ENCODE assay signal across 27 mouse cellular contexts in the genomic region with DNA sequence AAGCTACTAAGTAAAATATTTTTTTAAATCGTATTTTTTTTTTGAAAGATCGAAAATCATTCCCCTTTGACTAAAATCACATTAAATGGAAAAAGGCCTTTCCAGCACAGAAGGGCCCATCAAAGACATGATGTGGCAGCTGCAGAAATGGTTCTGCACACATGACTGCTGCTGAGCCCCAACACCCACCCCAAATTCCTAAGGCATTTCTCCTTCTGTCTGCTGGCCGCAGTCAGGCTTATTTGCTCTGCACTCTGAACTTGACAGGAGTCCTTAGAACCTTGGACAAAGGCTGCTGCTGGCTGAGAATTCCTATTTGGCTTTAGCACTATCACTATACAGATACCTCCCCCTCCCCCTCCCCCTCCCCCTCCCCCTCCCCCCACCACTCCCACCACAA. TPM values are rescaled to one million over a fixed set of nuclear protein-coding genes. Genes with fewer than 3 reads are reported as not detected.
DNase-seq lines count a peak whose midpoint lies in the region; ATAC-seq and TF ChIP-seq lines count a peak whose summit lies in the region.
"Had no signal": no experiment of that assay in that cellular context is flagged by ENCODE, and none has a peak within 500 bp of the region (broad histone marks: within the 10 kb centered on the region; RNA-seq: fewer than 3 reads in every experiment).

No protein-coding gene starts in this region.

- H3K27me3 ChIP-seq in hindbrain, embryonic 10.5 days (ENCODE audit: insufficient read depth, poor library complexity, severe bottlenecking) = no peaks in the 10 kb centered on the region
- H3K27me3 ChIP-seq in hindbrain, postnatal 0 days (ENCODE audit: insufficient read depth, low read length) = no peaks in the 10 kb centered on the region
- no peaks in the 10 kb centered on the region for H3K27me3 ChIP-seq in midbrain, embryonic 12.5 days
- H3K27me3 ChIP-seq in midbrain, embryonic 13.5 days = no peaks in the 10 kb centered on the region
- H3K27me3 ChIP-seq: embryonic facial prominence, embryonic 12.5 days; intestine, embryonic 15.5 days; limb, embryonic 13.5 days; liver, embryonic 13.5 days; neural tube, embryonic 12.5 days; Patski had no signal

- H3K4me2 ChIP-seq in hindbrain, postnatal 0 days (ENCODE audit: low read depth, low read length) = no peak overlapping the region
- no peak overlapping the region for H3K4me2 ChIP-seq in midbrain, embryonic 12.5 days (replicated peaks)
- H3K4me2 ChIP-seq in midbrain, embryonic 13.5 days (replicated peaks) = no peak overlapping the region
- H3K4me2 ChIP-seq: embryonic facial prominence, embryonic 12.5 days; intestine, embryonic 15.5 days; limb, embryonic 13.5 days; liver, embryonic 13.5 days; neural tube, embryonic 12.5 days had no signal

- peak; percentile 39 for DNase-seq in embryo, embryonic 10 days (ENCODE audit: low spot score)
- no peak for DNase-seq in embryo, embryonic 9.5 days (ENCODE audit: extremely low spot score)
- DNase-seq in hindbrain, embryonic 10.5 days (ENCODE audit: low spot score) = peak; percentile 48
- no peak for DNase-seq in hindbrain, postnatal 0 days (ENCODE audit: low spot score)
- no peak for DNase-seq in natural killer cell, adult 2 months (ENCODE audit: low spot score in 2 of 2)
- DNase-seq: adrenal gland, postnatal 14 days; cerebellum, adult 11-12 months; cerebellum, adult 9-11 months; forebrain, postnatal 0 days; heart, postnatal 14 days; kidney, adult 2 months; kidney, postnatal 4 days; liver, embryonic 13.5 days; lung, adult 18-20 months; lung, postnatal 10 days; right cerebral cortex, adult 18-20 months had no signal

- H3K4me1 ChIP-seq in hindbrain, embryonic 10.5 days (replicated peaks) = peaks cover 73% of the 10 kb centered on the region
- H3K4me1 ChIP-seq in hindbrain, postnatal 0 days (ENCODE audit: insufficient read depth, low read length) = no peaks in the 10 kb centered on the region
- peaks cover 44% of the 10 kb centered on the region for H3K4me1 ChIP-seq in midbrain, embryonic 12.5 days
- peaks cover 54% of the 10 kb centered on the region for H3K4me1 ChIP-seq in midbrain, embryonic 13.5 days (replicated peaks)

- no peak overlapping the region for H3K9ac ChIP-seq in hindbrain, postnatal 0 days (replicated peaks; ENCODE audit: low read length)
- 0 out of 2 replicates have a peak overlapping the region, but pooled peaks have one; percentile 28 for H3K9ac ChIP-seq in midbrain, embryonic 12.5 days (replicated peaks)
- no peak overlapping the region for H3K9ac ChIP-seq in midbrain, embryonic 13.5 days (replicated peaks)
- H3K9ac ChIP-seq: embryonic facial prominence, embryonic 12.5 days; forebrain, postnatal 0 days; intestine, embryonic 15.5 days; limb, embryonic 13.5 days; liver, embryonic 13.5 days; neural tube, embryonic 12.5 days had no signal

- no peak for TF ChIP-seq CTCF in hindbrain, postnatal 0 days (IDR thresholded peaks at IDR 0.05; ENCODE audit: low read depth)

- peaks cover 24% of the 10 kb centered on the region for H3K36me3 ChIP-seq in hindbrain, embryonic 10.5 days
- no peaks in the 10 kb centered on the region; the same call in 1 of the 2 replicates for H3K36me3 ChIP-seq in hindbrain, postnatal 0 days (ENCODE audit: insufficient read depth, low read length)
- peaks cover 13% of the 10 kb centered on the region for H3K36me3 ChIP-seq in midbrain, embryonic 12.5 days
- H3K36me3 ChIP-seq in midbrain, embryonic 13.5 days = peaks cover 19% of the 10 kb centered on the region
- H3K36me3 ChIP-seq: intestine, embryonic 15.5 days had no signal

- no peak overlapping the region for H3K4me3 ChIP-seq in hindbrain, embryonic 10.5 days
- no peak overlapping the region for H3K4me3 ChIP-seq in hindbrain, postnatal 0 days (ENCODE audit: low read length)
- H3K4me3 ChIP-seq in midbrain, embryonic 12.5 days = no peak overlapping the region
- no peak overlapping the region for H3K4me3 ChIP-seq in midbrain, embryonic 13.5 days (replicated peaks)
- H3K4me3 ChIP-seq: embryonic facial prominence, embryonic 12.5 days; forebrain, embryonic 10.5 days; intestine, embryonic 15.5 days; limb, embryonic 13.5 days; liver, embryonic 13.5 days; neural tube, embryonic 12.5 days had no signal

- no peaks in the 10 kb centered on the region for H3K9me3 ChIP-seq in hindbrain, embryonic 10.5 days
- H3K9me3 ChIP-seq in hindbrain, postnatal 0 days (ENCODE audit: low read length) = no peaks in the 10 kb centered on the region
- no peaks in the 10 kb centered on the region for H3K9me3 ChIP-seq in midbrain, embryonic 12.5 days
- no peaks in the 10 kb centered on the region for H3K9me3 ChIP-seq in midbrain, embryonic 13.5 days
- H3K9me3 ChIP-seq: embryonic facial prominence, embryonic 12.5 days; forebrain, embryonic 10.5 days; G1E; intestine, embryonic 15.5 days; limb, embryonic 13.5 days; liver, embryonic 13.5 days; neural tube, embryonic 12.5 days had no signal

- no peak for ATAC-seq in hindbrain, postnatal 0 days
- no peak for ATAC-seq in midbrain, embryonic 12.5 days (ENCODE audit: low FRiP score, low read depth)
- ATAC-seq in midbrain, embryonic 13.5 days = no peak
- ATAC-seq: forebrain, postnatal 0 days; hindbrain, embryonic 16.5 days; intestine, embryonic 15.5 days; Patski had no signal

- 64% methylated on average over 3 of the region's 3 CpGs for WGBS in hindbrain, embryonic 10.5 days
- 59% methylated on average over 3 of the region's 3 CpGs for WGBS in hindbrain, postnatal 0 days
- 34% methylated on average over 3 of the region's 3 CpGs for whole genome bisulfite sequencing in midbrain, embryonic 12.5 days
- 41% methylated on average over 3 of the region's 3 CpGs for WGBS in midbrain, embryonic 13.5 days

- no peak overlapping the region; the same call in 1 of the 2 replicates for H3K27ac ChIP-seq in hindbrain, embryonic 10.5 days
- H3K27ac ChIP-seq in hindbrain, postnatal 0 days = no peak overlapping the region
- H3K27ac ChIP-seq in midbrain, embryonic 12.5 days (replicated peaks) = peak overlapping the region; percentile 35; the same call in 1 of the 2 replicates
- H3K27ac ChIP-seq in midbrain, embryonic 13.5 days = no peak overlapping the region
- H3K27ac ChIP-seq: embryonic facial prominence, embryonic 12.5 days; forebrain, embryonic 10.5 days; intestine, embryonic 15.5 days; limb, embryonic 13.5 days; liver, embryonic 13.5 days; neural tube, embryonic 12.5 days; stomach, postnatal 0 days had no signal

RNA-seq across cellular contexts. Expression of gene Tubb2a, which starts 5.0 kb away (rescaled TPM):
- polyA plus RNA-seq in hindbrain, embryonic 10.5 days (2016; fragmentation: Nextera tagmentation; extraction: Ambion mirVana) = 202 and 435 TPM in 2 replicates
- total RNA-seq in hindbrain, postnatal 0 days (2014; rRNA removed) = 6,578 and 6,630 TPM in 2 replicates
- polyA plus RNA-seq in hindbrain, postnatal 0 days (2015; fragmentation: Nextera tagmentation; extraction: Ambion mirVana) = 3,263 and 3,562 TPM in 2 replicates
- 609 and 668 TPM in 2 replicates for polyA plus RNA-seq in midbrain, embryonic 12.5 days (2016; fragmentation: Nextera tagmentation; extraction: Ambion mirVana)
- 1,655 and 1,711 TPM in 2 replicates for polyA plus RNA-seq in midbrain, embryonic 13.5 days (2015; fragmentation: Nextera tagmentation; extraction: Ambion mirVana)

RNA-seq across cellular contexts. Expression of gene Bphl, which starts 35.5 kb away (rescaled TPM):
- polyA plus RNA-seq in hindbrain, embryonic 10.5 days (2016; fragmentation: Nextera tagmentation; extraction: Ambion mirVana) = 33.1 and 34.5 TPM in 2 replicates
- 42.0 and 60.7 TPM in 2 replicates for total RNA-seq in hindbrain, postnatal 0 days (2014; rRNA removed)
- 50.4 and 57.3 TPM in 2 replicates for polyA plus RNA-seq in hindbrain, postnatal 0 days (2015; fragmentation: Nextera tagmentation; extraction: Ambion mirVana)
- polyA plus RNA-seq in midbrain, embryonic 12.5 days (2016; fragmentation: Nextera tagmentation; extraction: Ambion mirVana) = 31.4 and 31.9 TPM in 2 replicates
- polyA plus RNA-seq in midbrain, embryonic 13.5 days (2015; fragmentation: Nextera tagmentation; extraction: Ambion mirVana) = 31.6 and 36.8 TPM in 2 replicates

RNA-seq across cellular contexts. Expression of gene Tubb2b, which starts 57.4 kb away (rescaled TPM):
- 187 and 370 TPM in 2 replicates for polyA plus RNA-seq in hindbrain, embryonic 10.5 days (2016; fragmentation: Nextera tagmentation; extraction: Ambion mirVana)
- 4,422 and 4,857 TPM in 2 replicates for total RNA-seq in hindbrain, postnatal 0 days (2014; rRNA removed)
- 709 and 787 TPM in 2 replicates for polyA plus RNA-seq in hindbrain, postnatal 0 days (2015; fragmentation: Nextera tagmentation; extraction: Ambion mirVana)
- 380 and 432 TPM in 2 replicates for polyA plus RNA-seq in midbrain, embryonic 12.5 days (2016; fragmentation: Nextera tagmentation; extraction: Ambion mirVana)
- polyA plus RNA-seq in midbrain, embryonic 13.5 days (2015; fragmentation: Nextera tagmentation; extraction: Ambion mirVana) = 833 and 846 TPM in 2 replicates

Comparison
In these comparisons a context has a peak if more than half of its experiments do, and no peak if none do; other contexts are left out.
1. DNase-seq: peak in embryo, embryonic 10 days (single experiment) and hindbrain, embryonic 10.5 days (single experiment); none in embryo, embryonic 9.5 days (single experiment), hindbrain, postnatal 0 days (single experiment) and natural killer cell, adult 2 months (0 of 2).